Mouse (Mus musculus): ENCODE data around the gene Hexa. TPM values are rescaled to one million over a fixed set of nuclear protein-coding genes. Genes with fewer than 3 reads are reported as not detected.

Gene Hexa
- polyA plus RNA-seq, 1 experiment from 2014 or later, result 31.0 TPM

- ATAC-seq (no peak), DNase-seq (no peak)
- WGBS (ENCODE audit: insufficient replicate concordance), result 62% methylated on average over 2 of the region's 2 CpGs
- H3K4me1 ChIP-seq (ENCODE audit: insufficient read depth), result peaks cover 17% of the 10 kb centered on the region
- no peak overlapping the region for H3K4me3 ChIP-seq (ENCODE audit: low read depth, low read length)
- H3K27me3 ChIP-seq (ENCODE audit: insufficient read depth, low read length), result no peaks in the 10 kb centered on the region
- H3K9me3 ChIP-seq (ENCODE audit: low read length), result no peaks in the 10 kb centered on the region
- no peaks in the 10 kb centered on the region; the same call in 1 of the 2 replicates for H3K36me3 ChIP-seq (replicated peaks; ENCODE audit: insufficient read depth, low read length)
- no peak overlapping the region for H3K9ac ChIP-seq (replicated peaks)
- TF ChIP-seq EP300 (IDR thresholded peaks at IDR 0.05; ENCODE audit: low read depth), result no peak
- TF ChIP-seq CTCF (IDR thresholded peaks at IDR 0.05; ENCODE audit: low read depth), result no peak
- no peak overlapping the region for H3K27ac ChIP-seq (ENCODE audit: low read depth)
- H3K4me2 ChIP-seq (ENCODE audit: low read depth, low read length), result no peak overlapping the region
Measured at GRCm38 (mm10) chr9:59548961-59549487, 9.7 kb downstream of the Hexa start.

- no peaks in the 10 kb centered on the region for H3K27me3 ChIP-seq (ENCODE audit: insufficient read depth, low read length)
- H3K4me1 ChIP-seq (ENCODE audit: insufficient read depth), result peaks cover 17% of the 10 kb centered on the region
- TF ChIP-seq CTCF (IDR thresholded peaks at IDR 0.05; ENCODE audit: low read depth), result no peak
- WGBS (ENCODE audit: insufficient replicate concordance), result 77% methylated on average over 4 of the region's 4 CpGs
- peak overlapping the region; percentile 64 for H3K27ac ChIP-seq (ENCODE audit: low read depth)
- DNase-seq, result no peak
- H3K36me3 ChIP-seq (replicated peaks; ENCODE audit: insufficient read depth, low read length), result peaks cover 2% of the 10 kb centered on the region
- no peak overlapping the region for H3K9ac ChIP-seq (replicated peaks)
- H3K9me3 ChIP-seq (ENCODE audit: low read length), result no peaks in the 10 kb centered on the region
- no peak for ATAC-seq
- H3K4me3 ChIP-seq (ENCODE audit: low read depth, low read length), result no peak overlapping the region
- no peak overlapping the region for H3K4me2 ChIP-seq (ENCODE audit: low read depth, low read length)
Measured at GRCm38 (mm10) chr9:59550077-59550476, 10.7 kb downstream of the Hexa start.

- Histone ChIP-seq H3K4me3 (ENCODE audit: low read depth, low read length) (no peak overlapping the region), H3K27ac (ENCODE audit: low read depth) (peak overlapping the region; percentile 64), H3K27me3 (ENCODE audit: insufficient read depth, low read length) (no peaks in the 10 kb centered on the region), H3K9ac (replicated peaks) (no peak overlapping the region), H3K4me1 (ENCODE audit: insufficient read depth) (peaks cover 17% of the 10 kb centered on the region), H3K4me2 (ENCODE audit: low read depth, low read length) (0 out of 2 replicates have a peak overlapping the region, but pooled peaks have one; percentile 2), H3K9me3 (ENCODE audit: low read length) (no peaks in the 10 kb centered on the region), H3K36me3 (replicated peaks; ENCODE audit: insufficient read depth, low read length) (peaks cover 6% of the 10 kb centered on the region)
- TF ChIP-seq EP300 (IDR thresholded peaks at IDR 0.05; ENCODE audit: low read depth) (no peak), CTCF (IDR thresholded peaks at IDR 0.05; ENCODE audit: low read depth) (no peak)
- WGBS (ENCODE audit: insufficient replicate concordance), result 40% methylated on average over 5 of the region's 5 CpGs
- ATAC-seq (no peak), DNase-seq (no peak)
Measured at GRCm38 (mm10) chr9:59551017-59551416, 11.7 kb downstream of the Hexa start.

GRCm38 (mm10) chr9:59551620-59552031, 12.3 kb downstream of the Hexa start:
- H3K4me3 ChIP-seq (ENCODE audit: low read depth, low read length), result no peak overlapping the region
- WGBS (ENCODE audit: insufficient replicate concordance), result 63% methylated on average over 3 of the region's 3 CpGs
- peaks cover 6% of the 10 kb centered on the region for H3K36me3 ChIP-seq (replicated peaks; ENCODE audit: insufficient read depth, low read length)
- H3K9me3 ChIP-seq (ENCODE audit: low read length), result no peaks in the 10 kb centered on the region
- no peak overlapping the region for H3K9ac ChIP-seq (replicated peaks)
- H3K27ac ChIP-seq (ENCODE audit: low read depth), result peak overlapping the region; percentile 44; the same call in 1 of the 2 replicates
- ATAC-seq (no peak), DNase-seq (peak; percentile 20)
- 0 out of 2 replicates have a peak overlapping the region, but pooled peaks have one; percentile 2 for H3K4me2 ChIP-seq (ENCODE audit: low read depth, low read length)
- peaks cover 17% of the 10 kb centered on the region for H3K4me1 ChIP-seq (ENCODE audit: insufficient read depth)
- TF ChIP-seq CTCF (IDR thresholded peaks at IDR 0.05; ENCODE audit: low read depth) (no peak), EP300 (IDR thresholded peaks at IDR 0.05; ENCODE audit: low read depth) (no peak)
- no peaks in the 10 kb centered on the region for H3K27me3 ChIP-seq (ENCODE audit: insufficient read depth, low read length)

- H3K4me3 ChIP-seq (ENCODE audit: low read depth, low read length), result no peak overlapping the region
- H3K27me3 ChIP-seq (ENCODE audit: insufficient read depth, low read length), result no peaks in the 10 kb centered on the region
- WGBS (ENCODE audit: insufficient replicate concordance), result 80% methylated on average over 5 of the region's 5 CpGs
- DNase-seq (no peak), ATAC-seq (no peak)
- peaks cover 12% of the 10 kb centered on the region for H3K4me1 ChIP-seq (ENCODE audit: insufficient read depth)
- no peaks in the 10 kb centered on the region for H3K9me3 ChIP-seq (ENCODE audit: low read length)
- no peak for TF ChIP-seq EP300 (IDR thresholded peaks at IDR 0.05; ENCODE audit: low read depth)
- peaks cover 6% of the 10 kb centered on the region for H3K36me3 ChIP-seq (replicated peaks; ENCODE audit: insufficient read depth, low read length)
- no peak overlapping the region for H3K9ac ChIP-seq (replicated peaks)
- H3K4me2 ChIP-seq (ENCODE audit: low read depth, low read length), result no peak overlapping the region
- no peak overlapping the region for H3K27ac ChIP-seq (ENCODE audit: low read depth)
Measured at GRCm38 (mm10) chr9:59552610-59553009, 13.3 kb downstream of the Hexa start.

GRCm38 (mm10) chr9:59553719-59554118, 14.4 kb downstream of the Hexa start:
- Histone ChIP-seq H3K36me3 (replicated peaks; ENCODE audit: insufficient read depth, low read length) (peaks cover 11% of the 10 kb centered on the region), H3K4me1 (ENCODE audit: insufficient read depth) (peaks cover 7% of the 10 kb centered on the region), H3K4me3 (ENCODE audit: low read depth, low read length) (no peak overlapping the region), H3K27ac (ENCODE audit: low read depth) (no peak overlapping the region), H3K4me2 (ENCODE audit: low read depth, low read length) (no peak overlapping the region), H3K9me3 (ENCODE audit: low read length) (no peaks in the 10 kb centered on the region), H3K9ac (replicated peaks) (no peak overlapping the region), H3K27me3 (ENCODE audit: insufficient read depth, low read length) (no peaks in the 10 kb centered on the region)
- no peak for TF ChIP-seq EP300 (IDR thresholded peaks at IDR 0.05; ENCODE audit: low read depth)
- no peak for TF ChIP-seq CTCF (IDR thresholded peaks at IDR 0.05; ENCODE audit: low read depth)
- ATAC-seq (no peak), DNase-seq (no peak)
- 64% methylated on average over 4 of the region's 4 CpGs for WGBS (ENCODE audit: insufficient replicate concordance)

All from liver, postnatal 0 days (tissue).